Mouse (Mus musculus) MEL (cell line): ENCODE measurements around the gene Hsf5. TPM values are rescaled to one million over a fixed set of nuclear protein-coding genes. Genes with fewer than 3 reads are reported as not detected.

ENCODE experiments used
- DNase-seq: peaks from one replicate; pipeline ENCODE4 v3.0.0; 2011; ENCODE audit warnings: low read depth, low spot score
- H3K27ac ChIP-seq: 2 replicates; pipeline ENCODE4 v1.5.1; 2012; ENCODE audit warnings: low read depth, mild to moderate bottlenecking, control low read depth, low read length, moderate library complexity; ENCODE audit not compliant: control insufficient read depth
- H3K27me3 ChIP-seq, 2 experiments: fragments of 150-350 bp in 1 of 2; sonication (generic) in 1 of 2; 2 replicates each; pipeline ENCODE4 v1.6.1; 2012; ENCODE audit warnings: low read length in 2 of 2, mild to moderate bottlenecking in 2 of 2, improper control_type of control experiment in 1 of 2, moderate library complexity in 1 of 2; ENCODE audit not compliant: insufficient read depth in 2 of 2, control insufficient read depth in 1 of 2
- H3K36me3 ChIP-seq, 2 experiments: 2 replicates each; pipeline ENCODE4 v1.6.1; 2012 to 2014; ENCODE audit warnings: low read length in 2 of 2, improper control_type of control experiment in 1 of 2, inconsistent platforms in 1 of 2, mild to moderate bottlenecking in 1 of 2; ENCODE audit not compliant: insufficient read depth in 2 of 2, control insufficient read depth in 1 of 2
- H3K4me1 ChIP-seq, 2 experiments: fragments of 150-350 bp in 1 of 2; sonication (generic) in 1 of 2; 2 replicates each; pipeline ENCODE4 v1.6.1; 2012; ENCODE audit warnings: low read length in 2 of 2, improper control_type of control experiment in 1 of 2, mild to moderate bottlenecking in 1 of 2; ENCODE audit not compliant: insufficient read depth in 2 of 2, control insufficient read depth in 1 of 2
- H3K4me3 ChIP-seq, 2 experiments: fragments of 150-350 bp in 1 of 2; sonication (generic) in 1 of 2; 2 replicates each; pipeline ENCODE4 v1.5.1; 2012; ENCODE audit warnings: low read depth in 2 of 2, low read length in 2 of 2, mild to moderate bottlenecking in 2 of 2, moderate library complexity in 2 of 2, control low read depth in 1 of 2, improper control_type of control experiment in 1 of 2; ENCODE audit not compliant: control insufficient read depth in 1 of 2, insufficient read depth in 1 of 2
- H3K79me2 ChIP-seq: 2 replicates; pipeline ENCODE4 v1.6.1; 2012; ENCODE audit warnings: mild to moderate bottlenecking, low read length, moderate library complexity; ENCODE audit not compliant: control insufficient read depth, poor library complexity, insufficient read depth
- H3K9ac ChIP-seq: 2 replicates; pipeline ENCODE4 v1.6.1; 2012; ENCODE audit warnings: low read depth, mild to moderate bottlenecking, control low read depth, low read length, moderate library complexity; ENCODE audit not compliant: control insufficient read depth, poor library complexity, severe bottlenecking
- H3K9me3 ChIP-seq: fragments of 150-350 bp; sonication (generic); replicated peaks from 2 replicates; pipeline ENCODE4 v1.6.1; 2012; ENCODE audit warnings: mild to moderate bottlenecking, low read length, improper control_type of control experiment, moderate library complexity; ENCODE audit not compliant: insufficient read depth
- CHD2 ChIP-seq: IDR thresholded peaks from 2 replicates; pipeline ENCODE4 v1.6.1; 2011; ENCODE audit warnings: low read length, improper control_type of control experiment
- CTCF ChIP-seq, 3 experiments: IDR thresholded peaks in 2 of 3; conservative IDR thresholded peaks in 1 of 3; 2 replicates each; pipeline ENCODE4 v1.5.1; 2011 to 2012; ENCODE audit warnings: low read length in 3 of 3, low read depth in 2 of 3, mild to moderate bottlenecking in 2 of 3, improper control_type of control experiment in 1 of 3, inconsistent platforms in 1 of 3, mixed read lengths in 1 of 3, moderate library complexity in 1 of 3; ENCODE audit not compliant: control insufficient read depth in 1 of 3, insufficient read depth in 1 of 3, poor library complexity in 1 of 3, severe bottlenecking in 1 of 3
- MAFK ChIP-seq: IDR thresholded peaks from 2 replicates; pipeline ENCODE4 v1.6.1; 2011; ENCODE audit warnings: low read depth, mild to moderate bottlenecking, low read length, improper control_type of control experiment, borderline replicate concordance
- MEF2A ChIP-seq: IDR thresholded peaks from 2 replicates; pipeline ENCODE4 v1.6.1; 2014; ENCODE audit warnings: low read depth, mild to moderate bottlenecking, inconsistent platforms, low read length, improper control_type of control experiment; ENCODE audit not compliant: poor library complexity, insufficient replicate concordance, severe bottlenecking; ENCODE audit errors: extremely low read depth
- POLR2A ChIP-seq, 2 experiments: IDR thresholded peaks; 2 replicates each; pipeline ENCODE4 v1.6.1; 2011 to 2012; ENCODE audit warnings: low read length in 2 of 2, mild to moderate bottlenecking in 2 of 2, control low read depth in 1 of 2, improper control_type of control experiment in 1 of 2, low read depth in 1 of 2, moderate library complexity in 1 of 2; ENCODE audit not compliant: control insufficient read depth in 1 of 2, insufficient read depth in 1 of 2, poor library complexity in 1 of 2
- RAD21 ChIP-seq: IDR thresholded peaks from 2 replicates; pipeline ENCODE4 v1.6.1; 2011; ENCODE audit warnings: mild to moderate bottlenecking, low read depth, low read length, improper control_type of control experiment
- RCOR1 ChIP-seq: IDR thresholded peaks from 2 replicates; pipeline ENCODE4 v1.6.1; 2012; ENCODE audit warnings: low read depth, mild to moderate bottlenecking, inconsistent platforms, low read length, improper control_type of control experiment
- TAL1 ChIP-seq: IDR thresholded peaks from 2 replicates; pipeline ENCODE4 v1.6.1; 2012; ENCODE audit warnings: mild to moderate bottlenecking, inconsistent platforms, low read length, moderate library complexity, mixed read lengths
- TBP ChIP-seq: IDR thresholded peaks from 2 replicates; pipeline ENCODE4 v1.8.0; 2011; ENCODE audit warnings: low read depth, low read length, improper control_type of control experiment
- TCF12 ChIP-seq: IDR thresholded peaks from 2 replicates; pipeline ENCODE4 v1.6.1; 2014; ENCODE audit warnings: low read depth, mild to moderate bottlenecking, inconsistent platforms, low read length, improper control_type of control experiment, moderate library complexity
- USF2 ChIP-seq, 2 experiments: IDR thresholded peaks; 2 replicates each; pipeline ENCODE4 v1.6.1; 2011 to 2012; ENCODE audit warnings: improper control_type of control experiment in 2 of 2, low read length in 2 of 2, borderline replicate concordance in 1 of 2, inconsistent platforms in 1 of 2, low read depth in 1 of 2, mild to moderate bottlenecking in 1 of 2; ENCODE audit not compliant: insufficient read depth in 1 of 2
- ZKSCAN1 ChIP-seq: IDR thresholded peaks from 2 replicates; pipeline ENCODE4 v1.6.1; 2012; ENCODE audit warnings: low read depth, mild to moderate bottlenecking, inconsistent platforms, low read length, improper control_type of control experiment, moderate library complexity
- ZNF384 ChIP-seq: IDR thresholded peaks from 2 replicates; pipeline ENCODE4 v1.6.1; 2012; ENCODE audit warnings: low read depth, mild to moderate bottlenecking, inconsistent platforms, low read length, improper control_type of control experiment
- polyA plus RNA-seq, 2 experiments: library from polyadenylated mRNA; stranded (reverse) in 1 of 2; unstranded in 1 of 2; fragments of >175 nt in 1 of 2; fragments of >200 nt in 1 of 2; gene quantifications; 2 replicates each; pipeline versions ENCODE4 v1.2.1 to v1.2.4; 2012; ENCODE audit warnings: low replicate concordance in 2 of 2, low read depth in 1 of 2; ENCODE audit not compliant: insufficient read length in 2 of 2, insufficient read depth in 1 of 2, missing spikeins in 1 of 2
- total RNA-seq: library from RNA; depleted of rRNA; stranded (reverse); fragments of 300-350 nt; gene quantifications from 2 replicates; pipeline ENCODE4 v1.2.3, GENCODE M21; 2012

Gene Hsf5
- total and polyA plus RNA-seq, 3 experiments, result 0.03 TPM; not detected in 2

DNA sequence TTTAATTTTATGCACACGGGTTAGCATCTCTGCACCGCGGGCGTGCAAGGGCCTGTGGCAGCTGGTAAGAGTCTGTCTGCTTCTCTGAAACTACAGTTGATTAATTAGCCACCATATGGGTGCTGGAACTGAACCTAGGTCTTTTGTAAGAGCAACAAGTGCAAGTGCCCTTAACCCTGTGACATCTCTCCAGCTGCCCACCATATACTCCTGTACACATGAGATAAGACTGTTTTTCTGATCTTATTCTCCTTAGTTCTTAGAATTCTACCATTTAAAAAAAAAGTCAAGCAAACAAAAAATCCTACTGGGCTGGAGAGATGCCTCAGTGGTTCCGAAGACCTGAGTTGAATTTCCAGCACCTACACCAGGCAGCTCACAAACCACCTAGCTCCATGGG, 86.7 kb downstream of the Hsf5 start:
- Histone ChIP-seq H3K4me1 (peaks cover 7% of the 10 kb centered on the region in 2 experiments), H3K9me3 (no peaks in the 10 kb centered on the region), H3K27ac (no peak overlapping the region), H3K4me3 (no peak overlapping the region), H3K9ac (no peak overlapping the region), H3K36me3 (peaks cover 0 to 9% of the 10 kb centered on the region in 2 experiments; a peak in 2 of 4 replicates), H3K27me3 (no peaks in the 10 kb centered on the region), H3K79me2 (no peaks in the 10 kb centered on the region)
- TF ChIP-seq MEF2A (no peak), TAL1 (peak; percentile 44)
- DNase-seq, result no peak

GRCm38 (mm10) chr11:87704289-87704688, 87.3 kb downstream of the Hsf5 start:
- DNase-seq, result no peak
- Histone ChIP-seq H3K9me3 (no peaks in the 10 kb centered on the region), H3K27ac (no peak overlapping the region), H3K4me3 (no peak overlapping the region), H3K79me2 (no peaks in the 10 kb centered on the region), H3K36me3 (peaks cover 0 to 10% of the 10 kb centered on the region in 2 experiments; a peak in 2 of 4 replicates), H3K27me3 (no peaks in the 10 kb centered on the region), H3K4me1 (peaks cover 7 to 9% of the 10 kb centered on the region in 2 experiments), H3K9ac (no peak overlapping the region)
- no peak for TF ChIP-seq ZKSCAN1

GRCm38 (mm10) chr11:87707570-87707969, 90.6 kb downstream of the Hsf5 start:
- Histone ChIP-seq H3K27me3 (no peaks in the 10 kb centered on the region), H3K4me1 (peaks cover 0 to 3% of the 10 kb centered on the region in 2 experiments; a peak in 1 of 4 replicates), H3K9me3 (no peaks in the 10 kb centered on the region), H3K4me3 (no peak overlapping the region), H3K27ac (no peak overlapping the region), H3K79me2 (no peaks in the 10 kb centered on the region), H3K36me3 (peaks cover 0 to 5% of the 10 kb centered on the region in 2 experiments; a peak in 2 of 4 replicates), H3K9ac (no peak overlapping the region)
- DNase-seq, result no peak
- TF ChIP-seq TAL1 (no peak), MAFK (no peak), CHD2 (no peak), TCF12 (no peak), TBP (no peak), RAD21 (no peak)

DNA sequence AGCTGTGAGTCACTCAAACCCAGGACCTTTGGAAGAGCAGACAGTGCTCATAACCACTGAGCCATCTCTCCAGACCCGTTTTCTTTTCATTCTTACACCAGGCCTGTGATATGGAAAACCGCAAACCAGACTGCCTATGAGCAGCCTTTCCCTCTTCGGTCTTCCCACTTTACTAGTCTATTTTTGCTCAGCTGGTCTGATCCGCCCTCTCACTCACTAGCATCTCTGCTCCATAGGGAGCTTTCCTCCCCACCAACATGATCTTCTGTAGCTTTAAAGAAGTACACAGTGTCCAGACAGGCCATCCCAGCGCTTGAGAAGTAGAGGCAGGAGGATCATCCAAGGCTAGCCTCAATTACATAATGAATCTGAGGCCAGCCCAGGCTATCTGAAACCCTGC, 92.0 kb downstream of the Hsf5 start:
- no peak overlapping the region for H3K4me3 ChIP-seq
- no peaks in the 10 kb centered on the region for H3K79me2 ChIP-seq
- peaks cover 0 to 3% of the 10 kb centered on the region in 2 experiments; a peak in 1 of 4 replicates for H3K4me1 ChIP-seq
- H3K27me3 ChIP-seq, result no peaks in the 10 kb centered on the region
- TF ChIP-seq CHD2 (no peak), ZNF384 (no peak), RCOR1 (no peak), POLR2A (IDR thresholded peaks at IDR 0.05; ENCODE audit: control insufficient read depth in 1 of 2, insufficient read depth in 1 of 2, low read depth in 1 of 2, low read length in 2 of 2, poor library complexity in 1 of 2) (no peak), USF2 (IDR thresholded peaks at IDR 0.05; ENCODE audit: borderline replicate concordance in 1 of 2, insufficient read depth in 1 of 2, low read depth in 1 of 2, low read length in 2 of 2) (no peak), CTCF (IDR thresholded peaks at IDR 0.05 in 2 of 3, conservative IDR thresholded peaks at IDR 0.05 in 1 of 3; ENCODE audit: control insufficient read depth in 1 of 3, insufficient read depth in 1 of 3, low read depth in 2 of 3, low read length in 3 of 3, poor library complexity in 1 of 3, severe bottlenecking in 1 of 3) (no peak)
- H3K27ac ChIP-seq, result no peak overlapping the region
- no peaks in the 10 kb centered on the region for H3K9me3 ChIP-seq
- no peak overlapping the region for H3K9ac ChIP-seq
- H3K36me3 ChIP-seq, result 0 out of 4 replicates have a peak, but pooled peaks cover 0 to 3% of the 10 kb centered on the region in 2 experiments
- DNase-seq, result no peak
